Mouse (Mus musculus): ENCODE results near the gene Rnf32. TPM values are rescaled to one million over a fixed set of nuclear protein-coding genes. Genes with fewer than 3 reads are reported as not detected.

Gene Rnf32
- polyA plus RNA-seq (2017; shearing (Covaris generic)): 1 to 10 TPM; 1.6 to 5.6 TPM

GRCm38 (mm10) chr5:29195570-29196263 is at the start of gene Rnf32:
Gene Rnf32 (plus strand): TSS chr5:29195992.

Other genes starting within 250 kb of the Rnf32 start
- 1 to 10 TPM; 2.3 TPM for gene Lmbr1, start 182.4 kb downstream of the Rnf32 start, polyA plus RNA-seq (2017; shearing (Covaris generic))
- 10 to 100 TPM; 31.4 to 43.1 TPM for gene Nom1, start 238.7 kb downstream of the Rnf32 start, polyA plus RNA-seq (2017; shearing (Covaris generic))

Measured in inflammation-experienced regulatory T-cells (primary cell).